Comparison of ENCODE assay signal across 28 mouse cellular contexts in genomic region chr11:26826194-26826593, GRCm38 (mm10).
DNase-seq lines count a peak whose midpoint lies in the region; ATAC-seq and TF ChIP-seq lines count a peak whose summit lies in the region.
"Had no signal": no experiment of that assay in that cellular context is flagged by ENCODE, and none has a peak within 500 bp of the region (broad histone marks: within the 10 kb centered on the region; RNA-seq: fewer than 3 reads in every experiment).

No protein-coding gene starts in this region.

- H3K9me3 ChIP-seq in CH12.LX (replicated peaks; ENCODE audit: low read length): no peaks in the 10 kb centered on the region
- H3K9me3 ChIP-seq in intestine, embryonic 16.5 days (ENCODE audit: control insufficient read depth, low read length): no peaks in the 10 kb centered on the region
- H3K9me3 ChIP-seq in hindbrain, embryonic 12.5 days (replicated peaks): no peaks in the 10 kb centered on the region
- H3K9me3 ChIP-seq: embryonic facial prominence, embryonic 10.5 days; embryonic facial prominence, embryonic 13.5 days; forebrain, embryonic 12.5 days; forebrain, embryonic 15.5 days; heart, embryonic 10.5 days; heart, embryonic 13.5 days; hindbrain, embryonic 13.5 days; intestine, embryonic 15.5 days had no signal

- WGBS in intestine, embryonic 16.5 days: 75% methylated on average over 3 of the region's 3 CpGs
- WGBS in hindbrain, embryonic 12.5 days: 91% methylated on average over 3 of the region's 3 CpGs

- H3K4me1 ChIP-seq in CH12.LX (ENCODE audit: control insufficient read depth in 1 of 2, insufficient read depth in 2 of 2): peaks cover 0 to 32% of the 10 kb centered on the region in 2 experiments; a peak in 3 of 4 replicates
- H3K4me1 ChIP-seq in intestine, embryonic 16.5 days (ENCODE audit: control insufficient read depth, insufficient read depth, low read length): no peaks in the 10 kb centered on the region
- H3K4me1 ChIP-seq in hindbrain, embryonic 12.5 days: no peaks in the 10 kb centered on the region
- H3K4me1 ChIP-seq: embryonic facial prominence, embryonic 10.5 days; forebrain, embryonic 12.5 days; heart, embryonic 10.5 days; heart, embryonic 13.5 days; hindbrain, embryonic 13.5 days; intestine, embryonic 15.5 days had no signal

- H3K27ac ChIP-seq in CH12.LX (ENCODE audit: insufficient read depth, low read depth): no peak overlapping the region
- no peak overlapping the region for H3K27ac ChIP-seq in intestine, embryonic 16.5 days (ENCODE audit: low read length)
- no peak overlapping the region for H3K27ac ChIP-seq in hindbrain, embryonic 12.5 days
- H3K27ac ChIP-seq: embryonic facial prominence, embryonic 10.5 days; embryonic facial prominence, embryonic 13.5 days; forebrain, embryonic 12.5 days; forebrain, embryonic 15.5 days; heart, adult 2 months; heart, embryonic 10.5 days; heart, embryonic 13.5 days; hindbrain, embryonic 13.5 days; intestine, embryonic 15.5 days had no signal

- no peak for TF ChIP-seq CTCF in CH12.LX (conservative IDR thresholded peaks at IDR 0.05 in 1 of 2, IDR thresholded peaks at IDR 0.05 in 1 of 2; ENCODE audit: low read depth in 2 of 2, low read length in 2 of 2)

- no peaks in the 10 kb centered on the region for H3K36me3 ChIP-seq in CH12.LX (replicated peaks in 1 of 2; ENCODE audit: control insufficient read depth in 1 of 2, insufficient read depth in 1 of 2, low read length in 1 of 2)
- no peaks in the 10 kb centered on the region for H3K36me3 ChIP-seq in intestine, embryonic 16.5 days (ENCODE audit: control insufficient read depth, insufficient read depth, low read length)
- no peaks in the 10 kb centered on the region for H3K36me3 ChIP-seq in hindbrain, embryonic 12.5 days
- H3K36me3 ChIP-seq: embryonic facial prominence, embryonic 10.5 days; embryonic facial prominence, embryonic 13.5 days; forebrain, embryonic 12.5 days; forebrain, embryonic 15.5 days; heart, embryonic 10.5 days; heart, embryonic 13.5 days; hindbrain, embryonic 13.5 days; intestine, embryonic 15.5 days had no signal

- no peak overlapping the region for H3K4me2 ChIP-seq in CH12.LX (ENCODE audit: insufficient read depth, low read depth, poor library complexity, severe bottlenecking)
- no peak overlapping the region for H3K4me2 ChIP-seq in intestine, embryonic 16.5 days (ENCODE audit: low read depth, low read length)
- no peak overlapping the region for H3K4me2 ChIP-seq in hindbrain, embryonic 12.5 days (replicated peaks)
- H3K4me2 ChIP-seq: embryonic facial prominence, embryonic 13.5 days; forebrain, embryonic 12.5 days; forebrain, embryonic 15.5 days; heart, embryonic 13.5 days; hindbrain, embryonic 13.5 days; intestine, embryonic 15.5 days had no signal

- peak; percentile 8 for DNase-seq in CH12.LX (ENCODE audit: extremely low read depth)
- DNase-seq in thymus, postnatal 25 days: no peak
- DNase-seq: adrenal gland, adult 8-10 months; adrenal gland, postnatal 25 days; B cell, adult 2 months; cerebellum, adult 2 months; cerebellum, adult 9-11 months; cerebellum, postnatal 25 days; embryo, embryonic 11 days; gastrocnemius, postnatal 25 days; heart, adult 2 months; heart, postnatal 14 days; heart, postnatal 4 days had no signal

- ATAC-seq in common myeloid progenitor, adult 5-6 weeks (replicated peaks; ENCODE audit: low read depth, poor library complexity, severe bottlenecking): peak; percentile 86
- ATAC-seq in megakaryocyte progenitor cell, adult 5-6 weeks (replicated peaks; ENCODE audit: poor library complexity): peak; percentile 68
- ATAC-seq in intestine, embryonic 16.5 days: no peak
- ATAC-seq in hindbrain, embryonic 12.5 days (ENCODE audit: low FRiP score): no peak
- ATAC-seq: activated CD4-positive, CD25-positive, alpha-beta regulatory T cell, adult 4 months; forebrain, embryonic 15.5 days; hindbrain, embryonic 16.5 days; intestine, embryonic 15.5 days had no signal

- dilution Hi-C loops in CH12.LX (cut with MboI; ENCODE audit: extremely low pct_ligation_motif_present, extremely low pct_unique_long_range_greater_than_20kb, low sequenced_read_pairs): no loop called here

- no peak for TF ChIP-seq RAD21 in CH12.LX (IDR thresholded peaks at IDR 0.05; ENCODE audit: low read depth, low read length)

- TF ChIP-seq EP300 in CH12.LX (IDR thresholded peaks at IDR 0.05; ENCODE audit: low read length): no peak

- H3K4me3 ChIP-seq in CH12.LX (replicated peaks in 1 of 3; ENCODE audit: low read depth in 2 of 3, low read length in 2 of 3, poor library complexity in 1 of 3): no peak overlapping the region
- no peak overlapping the region for H3K4me3 ChIP-seq in intestine, embryonic 16.5 days (ENCODE audit: low read length)
- no peak overlapping the region for H3K4me3 ChIP-seq in hindbrain, embryonic 12.5 days
- H3K4me3 ChIP-seq: embryonic facial prominence, embryonic 10.5 days; embryonic facial prominence, embryonic 13.5 days; erythroblast, embryonic 14.5 days; forebrain, embryonic 12.5 days; forebrain, embryonic 15.5 days; heart, adult 2 months; heart, embryonic 10.5 days; heart, embryonic 13.5 days; hindbrain, embryonic 13.5 days; intestine, embryonic 15.5 days had no signal

- TF ChIP-seq POLR2A in CH12.LX (IDR thresholded peaks at IDR 0.05; ENCODE audit: low read depth, low read length): no peak

- no peaks in the 10 kb centered on the region for H3K79me2 ChIP-seq in CH12.LX (replicated peaks; ENCODE audit: control insufficient read depth, extremely low read depth, insufficient read depth, poor library complexity, severe bottlenecking)

- in situ Hi-C loops in CH12.LX (cut with MboI; ENCODE audit: low pct_ligation_motif_present, low pct_unique_long_range_greater_than_20kb, low sequenced_read_pairs): no loop called here

- no peak overlapping the region for H3K9ac ChIP-seq in CH12.LX (ENCODE audit: insufficient read depth, low read depth)
- H3K9ac ChIP-seq in intestine, embryonic 16.5 days (ENCODE audit: low read depth, low read length): no peak overlapping the region
- no peak overlapping the region for H3K9ac ChIP-seq in hindbrain, embryonic 12.5 days
- H3K9ac ChIP-seq: embryonic facial prominence, embryonic 13.5 days; forebrain, embryonic 12.5 days; forebrain, embryonic 15.5 days; heart, embryonic 13.5 days; hindbrain, embryonic 13.5 days; intestine, embryonic 15.5 days had no signal

- no peaks in the 10 kb centered on the region for H3K27me3 ChIP-seq in CH12.LX (replicated peaks)
- H3K27me3 ChIP-seq in intestine, embryonic 16.5 days (replicated peaks; ENCODE audit: control insufficient read depth, insufficient read depth, low read length): no peaks in the 10 kb centered on the region
- no peaks in the 10 kb centered on the region for H3K27me3 ChIP-seq in hindbrain, embryonic 12.5 days
- H3K27me3 ChIP-seq: embryonic facial prominence, embryonic 13.5 days; forebrain, embryonic 12.5 days; forebrain, embryonic 15.5 days; heart, embryonic 13.5 days; hindbrain, embryonic 13.5 days; intestine, embryonic 15.5 days had no signal

TF ChIP-seq in CH12.LX, 34 proteins besides CTCF, POLR2A, EP300 and RAD21:
- no peak for TF ChIP-seq SMC3 (IDR thresholded peaks at IDR 0.05; ENCODE audit: low read depth, low read length)
- no peak for TF ChIP-seq TCF12 (IDR thresholded peaks at IDR 0.05; ENCODE audit: low read depth, low read length)
- no peak for TF ChIP-seq NELFE (IDR thresholded peaks at IDR 0.05; ENCODE audit: low read depth, low read length)
- TF ChIP-seq UBTF (IDR thresholded peaks at IDR 0.05; ENCODE audit: low read depth, low read length): no peak

Comparison
In these comparisons a context has a peak if more than half of its experiments do, and no peak if none do; other contexts are left out.
1. ATAC-seq: peak in common myeloid progenitor, adult 5-6 weeks (single experiment) and megakaryocyte progenitor cell, adult 5-6 weeks (single experiment); none in intestine, embryonic 16.5 days (single experiment) and hindbrain, embryonic 12.5 days (single experiment).